Mouse (Mus musculus) heart, adult 8-10 months (tissue): ENCODE data around the gene Nuak2. TPM values are rescaled to one million over a fixed set of nuclear protein-coding genes. Genes with fewer than 3 reads are reported as not detected.

Source experiments
- DNase-seq: peaks from one replicate; pipeline ENCODE4 v3.0.0; 2022; ENCODE audit warnings: low spot score
- total RNA-seq, 4 experiments: library from RNA; stranded (reverse); gene quantifications; 2 replicates each; pipeline ENCODE4 v1.2.4; 2022

Gene Nuak2
- total RNA-seq, 4 experiments from 2014 or later, result 3.8 to 5.2 (median 4.0) TPM

- DNase-seq, result no peak
Observed at GRCm38 (mm10) chr1:132376211-132377054, 60.5 kb downstream of the Nuak2 start.

- no peak for DNase-seq
Observed at GRCm38 (mm10) chr1:132377055-132377365, 61.1 kb downstream of the Nuak2 start.

- no peak for DNase-seq
Observed at GRCm38 (mm10) chr1:132377811-132378210, 61.9 kb downstream of the Nuak2 start.

GRCm38 (mm10) chr1:132380550-132381100 lies 64.7 kb downstream of the Nuak2 start:
- no peak for DNase-seq

DNA sequence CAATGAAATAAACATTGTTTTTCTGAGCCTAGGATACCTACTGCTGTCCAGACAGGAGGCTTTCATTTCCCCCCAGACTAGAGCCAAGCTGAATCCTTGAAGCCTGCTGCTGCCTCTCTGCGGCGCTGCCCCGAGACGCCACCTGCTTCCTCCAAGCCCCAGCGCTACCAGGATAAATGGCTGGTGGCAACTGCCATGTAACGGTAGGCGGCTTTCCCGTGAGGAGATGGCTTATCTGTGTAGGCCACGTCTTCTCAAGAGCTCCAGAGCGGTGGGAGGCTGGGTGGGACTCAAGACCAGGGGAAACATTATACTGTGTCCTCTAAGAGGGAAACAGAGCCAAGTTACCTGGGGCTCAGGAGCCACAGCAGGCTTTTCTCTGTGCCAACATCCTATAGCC lies 66.0 kb downstream of the Nuak2 start:
- DNase-seq, result no peak

Other genes starting within 250 kb of the Nuak2 start
- 1 to 10 TPM; 4.7 to 9.4 (median 7.7) TPM for gene Mfsd4a, start 248.1 kb upstream of the Nuak2 start, total RNA-seq
- 10 to 100 TPM; 16.9 to 21.5 (median 18.3) TPM for gene Cdk18, start 176.4 kb upstream of the Nuak2 start, total RNA-seq
- gene Lemd1, start 124.7 kb upstream of the Nuak2 start, total RNA-seq, result not detected
- gene AC124108.1, start 124.7 kb upstream of the Nuak2 start, total RNA-seq, result under 1 TPM in 1 of 4 experiments, not detected in 3; 0.09 TPM
- not detected for gene Gm10188, start 86.4 kb upstream of the Nuak2 start, total RNA-seq
- gene Klhdc8a, start 17.5 kb upstream of the Nuak2 start, total RNA-seq, result 10 to 100 TPM; 11.8 to 22.9 (median 17.5) TPM
- 10 to 100 TPM; 27.5 to 31.3 (median 28.9) TPM for gene Tmcc2, start 75.2 kb downstream of the Nuak2 start, total RNA-seq
- gene Dstyk, start 101.4 kb downstream of the Nuak2 start, total RNA-seq, result 10 to 100 TPM; 15.3 to 16.7 (median 16.0) TPM
- gene Rbbp5, start 161.2 kb downstream of the Nuak2 start, total RNA-seq, result 10 to 100 TPM; 15.8 to 29.0 (median 21.0) TPM
- gene Tmem81, start 190.1 kb downstream of the Nuak2 start, total RNA-seq, result 1 to 10 TPM; 1.5 to 2.6 (median 1.8) TPM
- 1 to 10 TPM; 2.7 to 4.6 (median 3.5) TPM for gene Cntn2, start 227.1 kb downstream of the Nuak2 start, total RNA-seq